Mouse (Mus musculus) heart, postnatal 10 days (tissue): Measurements from ENCODE around the gene Dync1li2. TPM values are rescaled to one million over a fixed set of nuclear protein-coding genes. Genes with fewer than 3 reads are reported as not detected.

Experiments
- DNase-seq, 2 experiments: peaks; one replicate each; pipeline ENCODE4 v3.0.0; 2021
- intact Hi-C: fragments of 180-260 bp; cut with DNase I; formaldehyde crosslinking; loops from one replicate; pipeline ENCODE4 v1.15.1; 2025
- total RNA-seq, 2 experiments: library from RNA; stranded (reverse); gene quantifications; 2 replicates each; pipeline ENCODE4 v1.2.3; 2021

The Dync1li2 gene
- total RNA-seq, 2 experiments from 2014 or later = 86.4 to 125 TPM

- no peak for DNase-seq
- intact Hi-C loops = no loop called here
Observed at GRCm38 (mm10) chr8:104386693-104387092, 56.2 kb downstream of the Dync1li2 start.

- peak in 1 of 2 experiments; percentile 32 for DNase-seq
- intact Hi-C loops = no loop called here
Observed at GRCm38 (mm10) chr8:104383977-104384376, 58.9 kb downstream of the Dync1li2 start.

GRCm38 (mm10) chr8:104383296-104383695 is 59.6 kb downstream of the Dync1li2 start:
- intact Hi-C loops = no loop called here
- no peak for DNase-seq

- no peak for DNase-seq
- intact Hi-C loops = no loop called here
Observed at GRCm38 (mm10) chr8:104380961-104381411, 61.9 kb downstream of the Dync1li2 start.

- DNase-seq = no peak
- intact Hi-C loops = no loop called here
Observed at GRCm38 (mm10) chr8:104380269-104380668, 62.6 kb downstream of the Dync1li2 start.

- no peak for DNase-seq
- intact Hi-C loops = no loop called here
Observed at GRCm38 (mm10) chr8:104379301-104379836, 63.5 kb downstream of the Dync1li2 start.

- DNase-seq = no peak
- intact Hi-C loops = no loop called here
Observed at GRCm38 (mm10) chr8:104376669-104377068, 66.2 kb downstream of the Dync1li2 start.

GRCm38 (mm10) chr8:104375959-104376358 is 66.9 kb downstream of the Dync1li2 start:
- no peak for DNase-seq
- intact Hi-C loops = no loop called here

- intact Hi-C loops = no loop called here
- peak; percentile 74 to 81 for DNase-seq
Observed at GRCm38 (mm10) chr8:104374864-104375846, 67.7 kb downstream of the Dync1li2 start.

GRCm38 (mm10) chr8:104374269-104374668 is 68.6 kb downstream of the Dync1li2 start:
- intact Hi-C loops = no loop called here
- DNase-seq = no peak

- intact Hi-C loops = no loop called here
- DNase-seq = peak; percentile 29 to 47
Observed at GRCm38 (mm10) chr8:104373779-104374178, 69.1 kb downstream of the Dync1li2 start.

GRCm38 (mm10) chr8:104371121-104371520 is 71.7 kb downstream of the Dync1li2 start:
- intact Hi-C loops = no loop called here
- no peak for DNase-seq

- intact Hi-C loops = no loop called here
- peak in 1 of 2 experiments; percentile 40 for DNase-seq
Observed at GRCm38 (mm10) chr8:104370071-104370470, 72.8 kb downstream of the Dync1li2 start.

- intact Hi-C loops = loop anchor here (2.0 kb wide), 1 partner anchor 25 kb away; no protein-coding TSS in a partner anchor
Observed at GRCm38 (mm10) chr8:104369591-104369990, 73.3 kb downstream of the Dync1li2 start.

More at GRCm38 (mm10) chr8:104369591-104369990, 73.3 kb downstream of the Dync1li2 start:
- DNase-seq = no peak

Other genes starting within 250 kb of the Dync1li2 start
- 10 to 100 TPM in 1 of 2 experiments, 1 to 10 TPM in 1; 9.0 to 10.1 TPM for gene Tk2, start 194.5 kb downstream of the Dync1li2 start, total RNA-seq
- gene Cklf, start 192.2 kb downstream of the Dync1li2 start, total RNA-seq = 10 to 100 TPM; 10.1 to 10.6 TPM
- not detected for gene Cmtm2a, start 149.9 kb downstream of the Dync1li2 start, total RNA-seq
- not detected for gene Gm45711, start 133.0 kb downstream of the Dync1li2 start, total RNA-seq
- gene Cmtm1, start 132.9 kb downstream of the Dync1li2 start, total RNA-seq = not detected
- not detected for gene Gm11020, start 121.5 kb downstream of the Dync1li2 start, total RNA-seq
- not detected for gene Cmtm2b, start 120.8 kb downstream of the Dync1li2 start, total RNA-seq
- 10 to 100 TPM; 45.9 to 52.0 TPM for gene Cmtm3, start 103.6 kb downstream of the Dync1li2 start, total RNA-seq
- 10 to 100 TPM; 16.4 to 16.8 TPM for gene Cmtm4, start 47.2 kb downstream of the Dync1li2 start, total RNA-seq
- not detected for gene Terb1, start 66.9 kb upstream of the Dync1li2 start, total RNA-seq
- 10 to 100 TPM; 32.9 to 36.4 TPM for gene Nae1, start 91.6 kb upstream of the Dync1li2 start, total RNA-seq
- gene Car7, start 91.6 kb upstream of the Dync1li2 start, total RNA-seq = 1 to 10 TPM; 3.9 to 4.2 TPM
- gene Pdp2, start 148.4 kb upstream of the Dync1li2 start, total RNA-seq = 10 to 100 TPM in 1 of 2 experiments, 1 to 10 TPM in 1; 7.2 to 10.6 TPM
- gene Cdh16, start 181.3 kb upstream of the Dync1li2 start, total RNA-seq = 1 to 10 TPM; 3.2 to 3.6 TPM
- gene Rrad, start 188.3 kb upstream of the Dync1li2 start, total RNA-seq = 100 to 1,000 TPM; 221 to 337 TPM
- gene Ciao2b, start 198.9 kb upstream of the Dync1li2 start, total RNA-seq = 10 to 100 TPM; 65.1 to 71.7 TPM